Mouse (Mus musculus): ENCODE results near the gene Prr36. TPM values are rescaled to one million over a fixed set of nuclear protein-coding genes. Genes with fewer than 3 reads are reported as not detected.

Gene Prr36
- polyA plus RNA-seq, 1 experiment from 2014 or later, result 0.24 TPM

- peak; percentile 94 for ATAC-seq (ENCODE audit: low read depth)
- Histone ChIP-seq H3K4me1 (replicated peaks) (peaks cover 37% of the 10 kb centered on the region), H3K9me3 (replicated peaks) (no peaks in the 10 kb centered on the region), H3K4me2 (peak within 1 kb of the TSS; percentile 98), H3K9ac (peak within 1 kb of the TSS; percentile 86), H3K36me3 (no peaks in the 10 kb centered on the region), H3K27ac (peak within 1 kb of the TSS; percentile 43; the same call in 1 of the 2 replicates), H3K27me3 (no peaks in the 10 kb centered on the region), H3K4me3 (replicated peaks) (peak within 1 kb of the TSS; percentile 85)
- DNase-seq, result peak; percentile 96
- WGBS (ENCODE audit: insufficient replicate concordance), result under 1% methylated on average over 50 of the region's 51 CpGs
Observed at GRCm38 (mm10) chr8:4165852-4166751, 51.2 kb downstream of the Prr36 start, which contains the start of gene Evi5l. Evi5l (plus strand) TSS chr8:4166567.

DNA sequence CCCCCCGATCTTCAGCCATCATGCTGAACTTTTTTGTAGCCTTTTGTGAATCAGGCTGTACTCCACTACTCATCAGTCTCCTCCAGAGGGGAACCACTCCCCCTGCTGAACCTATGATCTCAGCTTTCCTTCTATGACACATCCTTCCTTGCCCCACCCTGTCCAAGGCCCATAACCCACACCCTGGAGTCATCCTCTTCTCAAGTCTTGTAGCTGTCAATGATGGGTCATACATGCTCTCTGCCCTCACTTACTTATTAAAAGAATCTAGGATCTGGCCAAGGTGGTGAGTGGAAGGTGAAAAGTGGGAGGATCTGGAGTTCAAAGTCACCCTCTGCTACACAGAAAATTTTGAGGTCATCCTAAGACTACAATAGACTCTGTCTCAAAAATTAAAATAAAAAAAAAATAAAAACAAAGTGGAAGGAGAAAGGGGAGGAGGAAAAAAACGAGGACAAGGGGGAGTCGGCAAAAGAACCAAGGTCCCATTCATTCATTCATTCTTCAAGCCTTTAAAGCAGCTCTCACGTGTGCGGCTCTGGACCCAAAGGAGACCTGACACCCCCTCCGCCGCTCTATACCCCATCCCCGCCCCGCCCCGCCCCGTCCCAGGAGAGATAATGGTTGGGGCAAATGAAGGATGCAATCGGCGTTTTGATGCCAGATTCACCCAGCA lies 51.9 kb downstream of the Prr36 start:
- WGBS (ENCODE audit: insufficient replicate concordance), result 5% methylated on average over 13 of the region's 13 CpGs
- no peaks in the 10 kb centered on the region for H3K36me3 ChIP-seq
- peak overlapping the region; percentile 64 for H3K9ac ChIP-seq
- peak overlapping the region; percentile 98 for H3K4me2 ChIP-seq
- no peaks in the 10 kb centered on the region for H3K9me3 ChIP-seq (replicated peaks)
- peak overlapping the region; percentile 39; the same call in 1 of the 2 replicates for H3K27ac ChIP-seq
- ATAC-seq (ENCODE audit: low read depth), result no peak
- H3K27me3 ChIP-seq, result no peaks in the 10 kb centered on the region
- peaks cover 37% of the 10 kb centered on the region for H3K4me1 ChIP-seq (replicated peaks)
- DNase-seq, result no peak
- H3K4me3 ChIP-seq (replicated peaks), result peak overlapping the region; percentile 85

DNA sequence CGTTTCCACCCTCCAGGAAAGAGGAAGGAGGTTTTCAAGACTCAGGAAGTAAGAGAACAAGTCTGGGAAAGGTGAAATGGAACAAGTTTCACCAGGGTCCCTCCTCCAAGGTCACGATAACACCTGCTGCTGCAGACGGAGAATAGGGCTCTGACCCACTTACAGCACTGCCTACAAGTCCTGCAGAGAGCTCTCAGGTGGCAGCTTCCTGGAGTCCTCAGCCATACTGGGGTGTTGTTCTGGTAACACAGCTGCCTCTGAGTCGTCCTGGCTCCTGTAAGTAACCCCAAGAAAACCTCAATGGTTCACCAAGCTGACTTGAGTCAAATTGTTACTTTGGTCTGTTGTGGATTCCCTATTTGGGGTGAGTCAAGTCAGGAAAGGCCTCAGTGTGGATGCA lies 54.5 kb downstream of the Prr36 start:
- no peak for DNase-seq

More for the DNA sequence above, 54.5 kb downstream of the Prr36 start:
- Histone ChIP-seq H3K4me1 (replicated peaks) (peaks cover 16% of the 10 kb centered on the region), H3K27ac (no peak overlapping the region), H3K9me3 (replicated peaks) (no peaks in the 10 kb centered on the region), H3K4me2 (no peak overlapping the region), H3K9ac (no peak overlapping the region), H3K36me3 (no peaks in the 10 kb centered on the region), H3K27me3 (no peaks in the 10 kb centered on the region), H3K4me3 (replicated peaks) (no peak overlapping the region)
- 29% methylated on average over 4 of the region's 4 CpGs for WGBS (ENCODE audit: insufficient replicate concordance)
- no peak for ATAC-seq (ENCODE audit: low read depth)

Other genes with a start within 250 kb of the Prr36 start
- 0.31 and 0.35 TPM in 2 replicates for gene Cd209f, start 111.6 kb downstream of the Prr36 start, polyA plus RNA-seq (2015; fragmentation: Nextera tagmentation; extraction: Ambion mirVana)
- not detected in 2 replicates for gene Cd209g, start 83.4 kb downstream of the Prr36 start, polyA plus RNA-seq (2015; fragmentation: Nextera tagmentation; extraction: Ambion mirVana)
- gene Evi5l, start 50.9 kb downstream of the Prr36 start, polyA plus RNA-seq (2015; fragmentation: Nextera tagmentation; extraction: Ambion mirVana), result 5.6 and 6.3 TPM in 2 replicates
- 0.09 and 0.13 TPM in 2 replicates for gene Lrrc8e, start 9.4 kb upstream of the Prr36 start, polyA plus RNA-seq (2015; fragmentation: Nextera tagmentation; extraction: Ambion mirVana)
- gene Map2k7, start 21.3 kb upstream of the Prr36 start, polyA plus RNA-seq (2015; fragmentation: Nextera tagmentation; extraction: Ambion mirVana), result 10.6 and 11.2 TPM in 2 replicates
- gene Gm49320, start 21.4 kb upstream of the Prr36 start, polyA plus RNA-seq (2015; fragmentation: Nextera tagmentation; extraction: Ambion mirVana), result 0.19 and 0.23 TPM in 2 replicates
- gene Tgfbr3l, start 30.8 kb upstream of the Prr36 start, polyA plus RNA-seq (2015; fragmentation: Nextera tagmentation; extraction: Ambion mirVana), result 0.61 and 0.66 TPM in 2 replicates
- gene Snapc2, start 35.6 kb upstream of the Prr36 start, polyA plus RNA-seq (2015; fragmentation: Nextera tagmentation; extraction: Ambion mirVana), result 19.7 and 20.3 TPM in 2 replicates
- gene Ctxn1, start 41.8 kb upstream of the Prr36 start, polyA plus RNA-seq (2015; fragmentation: Nextera tagmentation; extraction: Ambion mirVana), result 3.0 TPM in 2 replicates
- gene Timm44, start 58.5 kb upstream of the Prr36 start, polyA plus RNA-seq (2015; fragmentation: Nextera tagmentation; extraction: Ambion mirVana), result 38.1 and 44.1 TPM in 2 replicates
- gene Ccl25, start 107.8 kb upstream of the Prr36 start, polyA plus RNA-seq (2015; fragmentation: Nextera tagmentation; extraction: Ambion mirVana), result 8.9 and 9.2 TPM in 2 replicates
- gene Elavl1, start 108.0 kb upstream of the Prr36 start, polyA plus RNA-seq (2015; fragmentation: Nextera tagmentation; extraction: Ambion mirVana), result 144 and 179 TPM in 2 replicates

All from liver, embryonic 13.5 days (tissue).